Mouse (Mus musculus) thymus, postnatal 36 days (tissue): ENCODE data around the gene Gm11549.

Source experiments
- DNase-seq, 2 experiments: peaks; one replicate each; pipeline ENCODE4 v3.0.0; 2022; ENCODE audit warnings: mixed read lengths in 2 of 2

Gm11549 gene

GRCm38 (mm10) chr3:36511491-36511890 is 10.1 kb downstream of the Gm11549 start:
- DNase-seq: no peak

GRCm38 (mm10) chr3:36505809-36506735 is 15.5 kb downstream of the Gm11549 start:
- no peak for DNase-seq

GRCm38 (mm10) chr3:36505306-36505705 is 16.3 kb downstream of the Gm11549 start:
- DNase-seq: no peak

GRCm38 (mm10) chr3:36501546-36501945 is 20.1 kb downstream of the Gm11549 start:
- no peak for DNase-seq

GRCm38 (mm10) chr3:36500976-36501375 is 20.6 kb downstream of the Gm11549 start:
- no peak for DNase-seq

GRCm38 (mm10) chr3:36499418-36499817 is 22.2 kb downstream of the Gm11549 start:
- no peak for DNase-seq

- DNase-seq: no peak
Observed at GRCm38 (mm10) chr3:36498224-36498623, 23.4 kb downstream of the Gm11549 start.

GRCm38 (mm10) chr3:36496746-36497145 is 24.9 kb downstream of the Gm11549 start:
- DNase-seq: peak; percentile 49 to 58

- DNase-seq: no peak
Observed at GRCm38 (mm10) chr3:36496273-36496672, 25.3 kb downstream of the Gm11549 start.

GRCm38 (mm10) chr3:36495436-36495835 is 26.2 kb downstream of the Gm11549 start:
- peak; percentile 72 to 80 for DNase-seq

GRCm38 (mm10) chr3:36494613-36495012 is 27.0 kb downstream of the Gm11549 start:
- DNase-seq: no peak

- DNase-seq: no peak
Observed at GRCm38 (mm10) chr3:36493641-36494283, 27.9 kb downstream of the Gm11549 start.

GRCm38 (mm10) chr3:36492716-36493391 is 28.8 kb downstream of the Gm11549 start:
- DNase-seq: no peak

GRCm38 (mm10) chr3:36491535-36491934 is 30.1 kb downstream of the Gm11549 start:
- no peak for DNase-seq

GRCm38 (mm10) chr3:36489590-36489910 is 32.1 kb downstream of the Gm11549 start:
- no peak for DNase-seq

- no peak for DNase-seq
Observed at GRCm38 (mm10) chr3:36488899-36489589, 32.6 kb downstream of the Gm11549 start.

- DNase-seq: no peak
Observed at GRCm38 (mm10) chr3:36488367-36488766, 33.2 kb downstream of the Gm11549 start.

GRCm38 (mm10) chr3:36486881-36487280 is 34.7 kb downstream of the Gm11549 start:
- DNase-seq: no peak

GRCm38 (mm10) chr3:36486176-36486575 is 35.4 kb downstream of the Gm11549 start:
- no peak for DNase-seq

GRCm38 (mm10) chr3:36484292-36484691 is 37.3 kb downstream of the Gm11549 start:
- no peak for DNase-seq

- no peak for DNase-seq
Observed at GRCm38 (mm10) chr3:36482940-36483339, 38.7 kb downstream of the Gm11549 start.

- no peak for DNase-seq
Observed at GRCm38 (mm10) chr3:36481776-36482193, 39.8 kb downstream of the Gm11549 start.

- no peak for DNase-seq
Observed at GRCm38 (mm10) chr3:36480486-36480885, 41.1 kb downstream of the Gm11549 start.
